Comparison of ENCODE assay signal across 9 mouse cellular contexts in genomic region chr5:144988340-144989060, GRCm38 (mm10). TPM values are rescaled to one million over a fixed set of nuclear protein-coding genes. Genes with fewer than 3 reads are reported as not detected.
DNase-seq lines count a peak whose midpoint lies in the region; ATAC-seq and TF ChIP-seq lines count a peak whose summit lies in the region.
"Had no signal": no experiment of that assay in that cellular context is flagged by ENCODE, and none has a peak within 500 bp of the region (broad histone marks: within the 10 kb centered on the region; RNA-seq: fewer than 3 reads in every experiment).

No protein-coding gene starts in this region.

- no peaks in the 10 kb centered on the region for H3K4me1 ChIP-seq in bone marrow, adult 2 months (ENCODE audit: control insufficient read depth, insufficient read depth, low read length)
- H3K4me1 ChIP-seq in forebrain, embryonic 16.5 days (replicated peaks; ENCODE audit: control insufficient read depth, insufficient read depth, low read length) = no peaks in the 10 kb centered on the region
- H3K4me1 ChIP-seq in intestine, embryonic 14.5 days (replicated peaks; ENCODE audit: control insufficient read depth, insufficient read depth, low read length) = no peaks in the 10 kb centered on the region
- H3K4me1 ChIP-seq in midbrain, embryonic 16.5 days (ENCODE audit: control insufficient read depth, insufficient read depth, low read length) = no peaks in the 10 kb centered on the region

- H3K4me3 ChIP-seq in bone marrow, adult 2 months (replicated peaks; ENCODE audit: control insufficient read depth, low read depth, low read length) = no peak overlapping the region
- no peak overlapping the region for H3K4me3 ChIP-seq in forebrain, embryonic 16.5 days (replicated peaks; ENCODE audit: low read length)
- no peak overlapping the region for H3K4me3 ChIP-seq in intestine, embryonic 14.5 days (ENCODE audit: low read depth, low read length)
- H3K4me3 ChIP-seq in left cerebral cortex, adult 2 months = no peak overlapping the region
- H3K4me3 ChIP-seq in midbrain, embryonic 16.5 days (ENCODE audit: low read depth, low read length) = no peak overlapping the region
- H3K4me3 ChIP-seq: embryonic facial prominence, embryonic 13.5 days had no signal

- no peak overlapping the region for H3K9ac ChIP-seq in forebrain, embryonic 16.5 days (replicated peaks; ENCODE audit: low read depth, low read length)
- no peak overlapping the region for H3K9ac ChIP-seq in intestine, embryonic 14.5 days (ENCODE audit: low read length)
- no peak overlapping the region for H3K9ac ChIP-seq in midbrain, embryonic 16.5 days (ENCODE audit: low read depth, low read length)
- H3K9ac ChIP-seq: embryonic facial prominence, embryonic 13.5 days had no signal

- H3K4me2 ChIP-seq in forebrain, embryonic 16.5 days (ENCODE audit: low read length) = no peak overlapping the region
- H3K4me2 ChIP-seq in intestine, embryonic 14.5 days (ENCODE audit: low read length) = no peak overlapping the region
- H3K4me2 ChIP-seq in midbrain, embryonic 16.5 days (ENCODE audit: low read length) = no peak overlapping the region
- H3K4me2 ChIP-seq: embryonic facial prominence, embryonic 13.5 days had no signal

- no peaks in the 10 kb centered on the region for H3K27me3 ChIP-seq in forebrain, embryonic 16.5 days (replicated peaks; ENCODE audit: control insufficient read depth, insufficient read depth, low read length)
- H3K27me3 ChIP-seq in intestine, embryonic 14.5 days (replicated peaks; ENCODE audit: control insufficient read depth, insufficient read depth, low read length) = no peaks in the 10 kb centered on the region
- no peaks in the 10 kb centered on the region for H3K27me3 ChIP-seq in midbrain, embryonic 16.5 days (ENCODE audit: control insufficient read depth, insufficient read depth, low read depth, low read length)
- H3K27me3 ChIP-seq: embryonic facial prominence, embryonic 13.5 days had no signal

- no peaks in the 10 kb centered on the region for H3K36me3 ChIP-seq in forebrain, embryonic 16.5 days (ENCODE audit: control insufficient read depth, insufficient read depth)
- H3K36me3 ChIP-seq in intestine, embryonic 14.5 days (ENCODE audit: control insufficient read depth, insufficient read depth, low read length) = no peaks in the 10 kb centered on the region
- H3K36me3 ChIP-seq in midbrain, embryonic 16.5 days (ENCODE audit: control insufficient read depth, insufficient read depth, low read length) = no peaks in the 10 kb centered on the region
- H3K36me3 ChIP-seq: embryonic facial prominence, embryonic 13.5 days had no signal

- H3K27ac ChIP-seq in bone marrow, adult 2 months (ENCODE audit: control insufficient read depth, insufficient read depth, low read depth, low read length, poor library complexity) = no peak overlapping the region
- no peak overlapping the region for H3K27ac ChIP-seq in forebrain, embryonic 16.5 days (ENCODE audit: low read length)
- H3K27ac ChIP-seq in intestine, embryonic 14.5 days (ENCODE audit: low read depth) = no peak overlapping the region
- H3K27ac ChIP-seq in left cerebral cortex, adult 2 months = no peak overlapping the region
- H3K27ac ChIP-seq in midbrain, embryonic 16.5 days (ENCODE audit: low read length) = no peak overlapping the region
- H3K27ac ChIP-seq: embryonic facial prominence, embryonic 13.5 days had no signal

- H3K9me3 ChIP-seq in forebrain, embryonic 16.5 days (ENCODE audit: control insufficient read depth, low read length) = peaks cover 2% of the 10 kb centered on the region; the same call in 1 of the 2 replicates
- no peaks in the 10 kb centered on the region for H3K9me3 ChIP-seq in intestine, embryonic 14.5 days (ENCODE audit: control insufficient read depth, low read length)
- H3K9me3 ChIP-seq in midbrain, embryonic 16.5 days (replicated peaks; ENCODE audit: control insufficient read depth, low read length, poor library complexity, severe bottlenecking) = no peaks in the 10 kb centered on the region

- DNase-seq in ovary, postnatal 14 days (ENCODE audit: low spot score) = peak; percentile 21
- no peak for DNase-seq in ovary, postnatal 10 days (ENCODE audit: low spot score)
- peak; percentile 73 for DNase-seq in intestine, embryonic 14.5 days (ENCODE audit: low spot score)
- DNase-seq in left cerebral cortex, adult 2 months (ENCODE audit: extremely low spot score in 1 of 2, low spot score in 2 of 2) = peak; percentile 34 to 36
- no peak for DNase-seq in natural killer cell, adult 2 months (ENCODE audit: low spot score in 2 of 2)

- 57% methylated on average over 9 of the region's 9 CpGs for WGBS in bone marrow, adult 2 months
- 55% methylated on average over 9 of the region's 9 CpGs for WGBS in forebrain, embryonic 16.5 days
- 42% methylated on average over 9 of the region's 9 CpGs for WGBS in intestine, embryonic 14.5 days
- 48% methylated on average over 9 of the region's 9 CpGs for WGBS in midbrain, embryonic 16.5 days

- intact Hi-C loops in left cerebral cortex, adult 2 months (cut with DNase I) = loop anchor here (5.0 kb wide), 2 partner anchors 81 to 111 kb away; no protein-coding TSS in a partner anchor

- TF ChIP-seq POLR2A in bone marrow, adult 2 months (IDR thresholded peaks at IDR 0.05; ENCODE audit: borderline replicate concordance, control insufficient read depth, low read depth, low read length) = no peak

- peak; percentile 49; the same call in 1 of the 2 replicates for ATAC-seq in forebrain, embryonic 16.5 days
- peak; percentile 63 for ATAC-seq in intestine, embryonic 14.5 days (replicated peaks; ENCODE audit: low FRiP score, low TSS enrichment, low read depth)
- peak; percentile 68; the same call in 1 of the 2 replicates for ATAC-seq in midbrain, embryonic 16.5 days

- peak; percentile 25; the same call in 1 of the 2 replicates for TF ChIP-seq CTCF in bone marrow, adult 2 months (IDR thresholded peaks at IDR 0.05; ENCODE audit: control insufficient read depth, insufficient read depth, low read length)
- TF ChIP-seq CTCF in left cerebral cortex, adult 2 months (IDR thresholded peaks at IDR 0.05) = peak; percentile 74

RNA-seq across cellular contexts. Expression of gene Smurf1, which starts 22.9 kb away (rescaled TPM):
- polyA plus RNA-seq in bone marrow, adult 2 months (2011; ENCODE audit: insufficient read depth, insufficient read length, low replicate concordance, missing spikeins) = 2.5 and 5.8 TPM in 2 replicates
- 25.4 and 28.2 TPM in 2 replicates for polyA plus RNA-seq in forebrain, embryonic 16.5 days (2015; fragmentation: Nextera tagmentation; extraction: Ambion mirVana)
- 14.4 and 17.2 TPM in 2 replicates for polyA plus RNA-seq in intestine, embryonic 14.5 days (2014; fragmentation: Nextera tagmentation; extraction: Ambion mirVana)
- total RNA-seq in left cerebral cortex, adult 2 months (2021) = 10 to 100 TPM; 35.2 to 40.7 TPM
- 32.3 and 34.1 TPM in 2 replicates for polyA plus RNA-seq in midbrain, embryonic 16.5 days (2015; fragmentation: Nextera tagmentation; extraction: Ambion mirVana)

RNA-seq across cellular contexts. Expression of gene Gm4871, which starts 44.1 kb away (rescaled TPM):
- polyA plus RNA-seq in bone marrow, adult 2 months (2011; ENCODE audit: insufficient read depth, insufficient read length, low replicate concordance, missing spikeins) = not detected in 2 replicates
- not detected in 2 replicates for polyA plus RNA-seq in forebrain, embryonic 16.5 days (2015; fragmentation: Nextera tagmentation; extraction: Ambion mirVana)
- not detected in 2 replicates for polyA plus RNA-seq in intestine, embryonic 14.5 days (2014; fragmentation: Nextera tagmentation; extraction: Ambion mirVana)
- not detected for total RNA-seq in left cerebral cortex, adult 2 months (2021)
- not detected in 2 replicates for polyA plus RNA-seq in midbrain, embryonic 16.5 days (2015; fragmentation: Nextera tagmentation; extraction: Ambion mirVana)
- polyA plus RNA-seq: embryonic facial prominence, embryonic 13.5 days had no signal

RNA-seq across cellular contexts. Expression of gene 1700018F24Rik, which starts 54.3 kb away (rescaled TPM):
- polyA plus RNA-seq in bone marrow, adult 2 months (2011; ENCODE audit: insufficient read depth, insufficient read length, low replicate concordance, missing spikeins) = not detected in 2 replicates
- not detected in 2 replicates for polyA plus RNA-seq in forebrain, embryonic 16.5 days (2015; fragmentation: Nextera tagmentation; extraction: Ambion mirVana)
- polyA plus RNA-seq in intestine, embryonic 14.5 days (2014; fragmentation: Nextera tagmentation; extraction: Ambion mirVana) = not detected in 2 replicates
- total RNA-seq in left cerebral cortex, adult 2 months (2021) = not detected
- polyA plus RNA-seq in midbrain, embryonic 16.5 days (2015; fragmentation: Nextera tagmentation; extraction: Ambion mirVana) = not detected in 2 replicates
- polyA plus RNA-seq: embryonic facial prominence, embryonic 13.5 days had no signal

Comparison
In these comparisons a context has a peak if more than half of its experiments do, and no peak if none do; other contexts are left out.
1. DNase-seq: peak in ovary, postnatal 14 days (single experiment), intestine, embryonic 14.5 days (single experiment) and left cerebral cortex, adult 2 months (2 of 2); none in ovary, postnatal 10 days (single experiment) and natural killer cell, adult 2 months (0 of 2).
2. Peak in every context shown above with its lines, with median percentiles within 50 percentile points of each other: ATAC-seq.